Mouse (Mus musculus) macrophage (primary cell): Measurements from ENCODE around the gene F9. TPM values are rescaled to one million over a fixed set of nuclear protein-coding genes. Genes with fewer than 3 reads are reported as not detected.
"Not testable (repeated sequence)": the region's sequence is repeated elsewhere in the genome, so short reads cannot be mapped to it uniquely, and the experiment has no call there.

Experiments used
- H3K27ac ChIP-seq: fragments of 350-480 bp; formaldehyde crosslinking; 2 replicates; pipeline ENCODE4 v1.9.0; 2021
- H3K36me3 ChIP-seq: fragments of 350-480 bp; formaldehyde crosslinking; 2 replicates; pipeline ENCODE4 v1.9.0; 2021; ENCODE audit errors: inconsistent target
- H3K4me3 ChIP-seq: fragments of 350-480 bp; formaldehyde crosslinking; 2 replicates; pipeline ENCODE4 v1.9.0; 2021; ENCODE audit errors: inconsistent target
- H3K79me2 ChIP-seq: fragments of 350-480 bp; formaldehyde crosslinking; 2 replicates; pipeline ENCODE4 v1.9.0; 2021; ENCODE audit errors: inconsistent target
- WGBS: methylation state at CpG from one replicate; pipeline ENCODE4 v1.1.7; 2026; ENCODE audit warnings: inconsistent platforms; ENCODE audit not compliant: missing documents; 5-methylcytosine and 5-hydroxymethylcytosine counted together
- polyA plus RNA-seq: library from polyadenylated mRNA; stranded (reverse); fragments of 250-400 nt; gene quantifications from 3 replicates; pipeline ENCODE4 v1.2.4, GENCODE M21; 2018; ENCODE audit warnings: inconsistent platforms
- total RNA-seq, 78 experiments: library from RNA; depleted of rRNA; stranded (reverse); fragments of 250-400 nt; gene quantifications; 1 replicate in 9 of 78; 2 replicates in 24 of 78; 3 replicates in 43 of 78; 4 replicates in 2 of 78; pipeline ENCODE4 v1.2.4; 2018; ENCODE audit warnings: inconsistent platforms in 56 of 78

F9 gene
- total RNA-seq (2018; cell fraction: chromatin; rRNA removed) = under 1 TPM in 4 of 26 experiments, not detected in 22; 0.19 to 0.34 (median 0.31) TPM
- under 1 TPM; 0.16 to 0.83 (median 0.30) TPM for total RNA-seq (2018; cell fraction: cytosol; rRNA removed)
- under 1 TPM in 19 of 26 experiments, not detected in 7; 0.18 to 0.87 (median 0.35) TPM for total RNA-seq (2018; cell fraction: nucleus; rRNA removed)
- polyA plus RNA-seq = 0.20 to 0.37 TPM in 2 of 3 replicates, not detected in the other

DNA sequence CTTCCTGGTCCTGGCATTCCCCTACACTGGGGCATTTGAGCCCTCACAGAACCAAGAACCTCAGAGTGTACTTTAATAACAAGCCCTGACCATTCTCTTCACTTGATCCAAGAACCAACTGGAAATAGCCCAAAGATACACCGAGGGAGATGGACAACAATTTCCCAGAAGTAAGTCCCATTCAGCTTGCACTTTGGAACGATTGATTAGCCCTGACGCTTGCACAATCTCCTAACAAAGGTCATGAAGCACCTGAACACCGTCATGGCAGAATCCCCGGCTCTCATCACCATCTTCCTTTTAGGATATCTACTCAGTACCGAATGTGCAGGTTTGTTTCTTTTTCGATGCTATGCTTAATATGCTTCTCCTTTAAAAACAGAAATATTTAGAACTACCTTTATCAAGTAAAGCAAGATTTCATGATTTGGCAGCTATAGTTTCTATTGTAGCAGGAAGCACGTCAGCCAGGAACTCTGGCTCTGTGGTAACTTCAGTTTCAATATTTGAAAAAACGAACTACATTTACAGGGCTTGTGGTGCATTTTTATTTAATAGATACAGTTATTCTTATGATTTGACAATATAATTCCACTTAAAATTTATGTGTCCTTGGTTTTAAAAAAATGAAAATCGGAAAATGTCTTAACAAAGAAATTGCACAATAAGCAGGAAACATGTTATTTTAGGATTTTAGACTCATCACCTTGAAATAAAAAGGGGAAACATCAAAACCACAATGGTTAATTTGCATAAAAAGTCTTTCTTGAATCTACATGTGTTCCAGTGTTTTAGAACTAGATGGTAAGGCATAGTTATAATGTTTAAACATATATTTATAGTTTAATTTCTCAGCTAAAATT lies at the start of gene F9:
F9 (plus strand) TSS at position 244 of the 863 bp plus-strand sequence.
- 44% methylated on average over 9 of the region's 10 CpGs for WGBS
- Histone ChIP-seq H3K4me3 (peak within 1 kb of the TSS; percentile 7; the same call in 1 of the 2 replicates), H3K79me2 (no peaks in the 10 kb centered on the region), H3K27ac (peak within 1 kb of the TSS; percentile 73), H3K36me3 (no peaks in the 10 kb centered on the region)

DNA sequence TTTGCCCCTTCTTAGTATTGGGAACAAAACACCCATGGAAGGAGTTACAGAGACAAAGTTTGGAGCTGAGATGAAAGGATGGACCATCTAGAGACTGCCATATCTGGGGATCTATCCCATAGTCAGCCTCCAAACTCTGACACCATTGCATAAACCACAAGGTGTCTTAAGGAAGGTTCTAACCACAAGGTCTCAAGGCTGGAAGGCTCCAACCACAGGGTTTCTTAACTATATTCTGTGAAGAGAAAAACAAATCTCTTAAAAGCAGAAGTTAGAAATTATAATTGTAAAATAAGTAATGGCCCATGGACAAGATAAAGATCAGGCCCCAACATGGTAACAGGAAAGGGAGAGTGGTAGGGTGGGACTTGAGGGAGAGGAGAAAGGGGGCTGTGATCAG lies 29.5 kb upstream of the F9 start:
- H3K79me2 ChIP-seq, H3K4me3 ChIP-seq, H3K36me3 ChIP-seq, H3K27ac ChIP-seq: not testable (repeated sequence)

DNA sequence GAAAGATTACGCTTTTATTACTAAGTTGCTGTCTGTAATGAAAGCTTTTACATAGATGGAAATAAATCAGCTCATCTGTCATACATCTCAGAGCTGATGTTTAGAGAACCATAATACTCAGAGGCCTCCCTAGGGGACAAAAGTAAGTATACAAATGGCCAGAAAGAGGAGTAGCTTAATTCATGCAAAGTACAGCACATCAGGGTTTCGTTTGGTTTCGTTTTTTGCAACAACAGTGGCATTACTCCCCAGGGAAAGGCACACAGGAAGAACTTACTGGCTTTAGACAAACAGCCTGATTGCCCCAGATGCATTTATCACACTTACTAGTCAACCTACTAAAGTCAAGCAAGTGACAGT lies 800 bp downstream of the F9 start:
- H3K36me3 ChIP-seq = no peaks in the 10 kb centered on the region
- 49% methylated on average over 3 of the region's 3 CpGs for WGBS
- H3K27ac ChIP-seq = peak overlapping the region; percentile 73
- H3K4me3 ChIP-seq = no peak overlapping the region
- H3K79me2 ChIP-seq = no peaks in the 10 kb centered on the region

DNA sequence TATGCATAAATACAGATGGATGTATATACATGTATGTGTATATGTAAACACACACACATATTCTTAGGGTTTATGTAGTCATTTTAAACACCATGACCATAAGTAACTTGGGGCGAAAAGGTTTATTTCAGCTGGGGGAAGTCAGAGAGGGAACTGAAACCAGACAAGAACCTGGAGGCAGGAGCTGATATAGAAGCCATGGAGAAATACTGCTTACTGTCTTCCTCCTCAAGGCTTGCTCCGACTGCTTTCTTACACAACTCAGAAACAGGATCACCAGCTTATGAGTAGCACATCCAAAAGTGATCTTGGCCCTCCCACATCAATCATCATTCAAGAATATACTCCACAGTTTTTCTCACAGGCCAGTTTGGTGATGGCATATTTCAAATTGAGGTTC lies 2.2 kb downstream of the F9 start:
- no peak overlapping the region for H3K4me3 ChIP-seq
- no peaks in the 10 kb centered on the region for H3K36me3 ChIP-seq
- H3K27ac ChIP-seq = peak overlapping the region; percentile 73
- no peaks in the 10 kb centered on the region for H3K79me2 ChIP-seq
- WGBS = 21% methylated on average over 2 of the region's 2 CpGs

DNA sequence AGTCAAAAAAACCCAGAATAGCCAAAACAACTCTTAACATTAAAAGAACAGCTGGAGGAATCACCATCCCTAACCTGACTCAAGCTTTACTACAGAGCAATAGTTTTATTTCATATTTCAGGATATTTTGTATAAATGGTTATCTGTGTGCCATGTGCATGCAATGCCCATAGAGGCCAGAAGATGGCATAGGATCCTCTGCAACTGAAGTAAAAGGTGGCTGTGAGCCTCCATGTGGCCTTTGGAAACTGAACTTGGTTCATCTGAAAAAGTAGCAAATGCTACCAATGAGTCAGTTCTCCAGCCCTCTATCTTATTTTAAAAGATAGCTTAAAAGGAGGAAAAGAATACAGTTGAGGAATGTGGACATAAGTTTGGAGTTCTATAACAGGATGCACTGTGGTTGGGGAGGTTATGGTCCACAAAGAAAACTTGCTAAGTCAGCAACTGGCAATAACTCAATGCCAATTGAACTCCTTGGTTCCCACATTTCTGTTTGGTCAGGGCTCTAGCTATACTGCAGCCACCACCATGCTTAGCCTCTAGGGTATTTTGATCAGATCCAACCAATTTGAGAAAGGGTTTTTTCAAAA lies 13.9 kb downstream of the F9 start:
- H3K4me3 ChIP-seq = no peak overlapping the region
- H3K36me3 ChIP-seq = no peaks in the 10 kb centered on the region
- no peaks in the 10 kb centered on the region for H3K79me2 ChIP-seq
- H3K27ac ChIP-seq = no peak overlapping the region

DNA sequence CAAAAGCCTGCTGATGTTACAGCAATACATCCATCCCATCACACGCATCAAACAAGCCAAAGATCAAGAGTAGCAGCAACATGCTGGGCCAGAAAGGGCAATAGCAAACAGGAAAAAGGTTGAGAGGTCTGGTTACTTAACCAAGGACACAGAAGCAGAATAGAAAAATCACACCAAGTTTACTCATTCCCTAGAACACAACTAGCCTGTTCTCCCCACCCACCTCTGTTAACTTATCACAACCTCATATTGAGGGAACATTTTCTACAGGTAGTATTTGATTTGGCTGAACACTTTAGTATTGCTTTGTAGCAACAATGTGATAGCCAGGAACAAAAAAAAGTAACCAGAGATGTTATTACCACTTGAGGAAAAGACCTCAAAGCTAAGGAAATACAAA lies 15.3 kb downstream of the F9 start:
- H3K27ac ChIP-seq = no peak overlapping the region
- H3K36me3 ChIP-seq = no peaks in the 10 kb centered on the region
- H3K79me2 ChIP-seq = no peaks in the 10 kb centered on the region
- WGBS = 92% methylated on average over 1 of the region's 1 CpGs
- no peak overlapping the region for H3K4me3 ChIP-seq

DNA sequence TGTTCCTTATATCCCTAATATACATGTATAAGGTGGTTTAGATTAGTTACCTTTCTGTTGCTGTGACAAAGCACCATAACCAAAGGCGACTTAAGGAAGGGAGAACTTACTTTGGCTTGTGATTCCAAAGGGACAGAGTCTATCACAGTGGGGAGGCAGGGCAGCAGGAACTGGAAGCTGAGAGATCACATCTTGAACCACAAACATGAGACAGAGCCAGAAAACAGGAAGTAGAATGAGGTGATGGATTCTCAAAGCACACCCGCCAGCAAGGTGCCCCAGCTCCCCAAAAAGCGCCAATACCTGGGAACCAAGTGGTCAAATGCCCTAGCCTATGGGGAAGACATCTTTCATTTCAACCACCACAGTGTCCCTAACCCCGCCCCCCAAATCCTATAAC lies 21.7 kb downstream of the F9 start:
- 80% methylated on average over 4 of the region's 4 CpGs for WGBS
- no peaks in the 10 kb centered on the region for H3K36me3 ChIP-seq
- H3K79me2 ChIP-seq = no peaks in the 10 kb centered on the region
- no peak overlapping the region for H3K4me3 ChIP-seq
- H3K27ac ChIP-seq = no peak overlapping the region

DNA sequence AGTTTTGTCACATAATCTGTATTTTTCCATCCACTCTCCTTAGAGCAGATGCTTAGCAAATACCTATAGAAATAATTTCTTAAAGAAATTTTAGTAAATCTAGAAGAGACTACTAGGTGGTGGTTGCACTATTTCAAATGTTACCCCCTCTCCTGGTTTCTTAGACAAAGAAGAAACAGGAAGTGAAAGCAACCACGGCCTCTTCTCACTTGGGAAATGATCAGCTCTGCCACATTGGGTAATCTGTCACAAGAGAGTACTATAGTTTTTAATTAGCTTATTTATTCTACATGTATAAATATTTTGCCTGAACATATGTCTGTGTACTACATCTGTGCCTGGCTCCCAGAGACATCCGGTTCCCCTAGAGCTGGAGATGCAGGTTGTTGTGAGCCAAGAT lies 22.3 kb downstream of the F9 start:
- Histone ChIP-seq H3K4me3 (no peak overlapping the region), H3K36me3 (no peaks in the 10 kb centered on the region), H3K27ac (no peak overlapping the region), H3K79me2 (no peaks in the 10 kb centered on the region)
- 75% methylated on average over 1 of the region's 2 CpGs for WGBS

DNA sequence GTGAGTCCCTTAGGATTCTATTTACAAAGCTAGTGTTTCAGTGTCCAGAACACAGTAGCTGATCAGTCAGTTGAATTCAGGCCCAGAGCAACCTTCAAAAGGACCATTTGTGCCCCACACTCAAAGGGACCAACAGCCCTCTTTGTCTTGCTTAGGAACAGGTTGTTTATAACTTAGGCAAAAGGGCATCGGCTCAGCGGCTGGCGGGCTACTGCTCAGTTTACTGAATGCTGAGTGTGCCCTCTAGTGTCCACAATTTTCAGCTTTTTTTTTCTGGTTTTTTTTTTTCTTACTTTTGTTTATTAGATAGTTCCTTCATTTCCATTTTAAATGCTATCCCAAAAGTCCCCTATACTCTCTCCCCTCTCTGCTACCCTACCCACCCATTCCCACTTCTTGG lies 27.4 kb downstream of the F9 start:
- Histone ChIP-seq H3K36me3 (no peaks in the 10 kb centered on the region), H3K79me2 (no peaks in the 10 kb centered on the region), H3K27ac (no peak overlapping the region), H3K4me3 (no peak overlapping the region)
- 8% methylated on average over 3 of the region's 3 CpGs for WGBS

DNA sequence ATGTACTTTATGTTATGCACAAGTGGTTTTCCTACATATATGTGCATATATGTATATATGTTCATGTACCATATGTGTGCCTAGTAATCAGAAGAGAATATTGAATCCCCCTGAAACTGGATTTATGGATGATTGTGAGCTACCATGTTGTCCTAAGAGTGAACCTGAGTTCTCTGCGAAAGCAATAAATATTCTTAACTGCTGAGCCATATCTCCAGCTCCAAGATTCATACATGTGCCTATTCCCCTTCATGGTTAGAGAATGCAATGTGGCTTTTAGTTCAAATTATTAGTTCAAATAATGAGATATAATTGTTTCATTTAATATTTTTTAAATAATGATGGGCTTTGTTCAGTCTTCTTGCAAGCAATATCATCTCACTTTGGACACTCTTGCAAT lies 55.5 kb downstream of the F9 start:
- no peak overlapping the region for H3K4me3 ChIP-seq
- 86% methylated on average over 1 of the region's 1 CpGs for WGBS
- H3K36me3 ChIP-seq = no peaks in the 10 kb centered on the region
- H3K27ac ChIP-seq = no peak overlapping the region
- no peaks in the 10 kb centered on the region for H3K79me2 ChIP-seq

DNA sequence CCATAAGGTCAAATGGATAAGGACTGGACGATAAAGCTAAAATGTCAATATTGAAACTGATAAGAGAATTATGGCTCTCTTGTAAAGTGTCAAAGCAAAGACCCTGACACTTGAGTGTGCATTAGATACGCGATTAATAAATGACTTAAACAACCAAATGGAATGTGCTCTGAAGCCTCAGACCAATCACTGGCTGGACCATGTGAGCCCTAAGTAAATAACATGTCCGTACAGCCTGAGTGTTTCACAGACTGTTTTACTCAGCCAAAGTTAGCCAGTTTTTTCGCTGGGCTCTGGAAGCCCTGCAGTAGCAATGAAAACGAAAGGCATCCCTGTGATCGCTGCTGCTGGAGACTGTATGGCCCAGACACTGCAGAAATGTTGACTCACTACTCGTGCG lies 55.9 kb downstream of the F9 start:
- H3K79me2 ChIP-seq = no peaks in the 10 kb centered on the region
- H3K27ac ChIP-seq = no peak overlapping the region
- H3K36me3 ChIP-seq = no peaks in the 10 kb centered on the region
- WGBS = 97% methylated on average over 9 of the region's 9 CpGs
- H3K4me3 ChIP-seq = no peak overlapping the region

DNA sequence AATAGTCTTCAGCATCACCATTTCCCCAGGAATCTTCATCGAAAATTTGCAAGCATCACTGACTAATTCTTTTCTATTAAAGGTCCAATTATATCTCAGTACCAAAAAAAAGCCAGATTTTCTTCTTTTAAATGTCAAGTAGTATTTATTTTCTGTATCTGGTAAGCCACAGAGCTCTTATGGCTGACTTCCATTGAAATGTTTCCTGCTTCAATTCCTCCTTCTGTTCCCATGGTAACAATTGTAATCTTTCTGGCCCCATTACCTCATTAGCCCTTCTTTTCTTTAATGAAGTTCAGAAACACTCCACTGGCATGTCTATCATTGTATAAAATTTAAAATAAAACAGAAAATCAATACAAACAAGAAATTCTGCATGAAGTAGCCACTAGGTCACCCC lies 76.1 kb downstream of the F9 start:
- H3K27ac ChIP-seq = no peak overlapping the region
- no peaks in the 10 kb centered on the region for H3K36me3 ChIP-seq
- no peak overlapping the region for H3K4me3 ChIP-seq
- no peaks in the 10 kb centered on the region for H3K79me2 ChIP-seq
- WGBS = 92% methylated on average over 1 of the region's 1 CpGs

Other genes starting within 250 kb of the F9 start
- gene Mcf2, start 179.6 kb downstream of the F9 start, polyA plus RNA-seq = not detected in 3 replicates